Mouse (Mus musculus) heart, embryonic 11.5 days (tissue): Measurements from ENCODE around the gene Slx4ip. TPM values are rescaled to one million over a fixed set of nuclear protein-coding genes. Genes with fewer than 3 reads are reported as not detected.
"Not testable (repeated sequence)": the region's sequence is repeated elsewhere in the genome, so short reads cannot be mapped to it uniquely, and the experiment has no call there.

Source experiments
- ATAC-seq: fragments of 200-750 bp; cut with Nextera tagmentation; replicated peaks from 2 replicates; pipeline ENCODE4 v1.8.0; 2017; ENCODE audit warnings: moderate library complexity; ENCODE audit not compliant: insufficient number of reproducible peaks, low FRiP score, low TSS enrichment
- H3K27ac ChIP-seq: fragments of 300-500 bp; sonication (generic); 2 replicates; pipeline ENCODE4 v1.5.1; 2014; ENCODE audit warnings: mild to moderate bottlenecking, low read depth, low read length
- H3K27me3 ChIP-seq: fragments of 300-500 bp; sonication (generic); 2 replicates; pipeline ENCODE4 v1.6.1; 2014; ENCODE audit warnings: mild to moderate bottlenecking, low read length, mixed read lengths; ENCODE audit not compliant: control insufficient read depth, insufficient read depth
- H3K36me3 ChIP-seq: fragments of 300-500 bp; sonication (generic); 2 replicates; pipeline ENCODE4 v1.6.1; 2014; ENCODE audit warnings: mild to moderate bottlenecking, low read length, moderate library complexity, mixed read lengths; ENCODE audit not compliant: control insufficient read depth, insufficient read depth
- H3K4me1 ChIP-seq: fragments of 300-500 bp; sonication (generic); 2 replicates; pipeline ENCODE4 v1.6.1; 2014; ENCODE audit warnings: low read length; ENCODE audit not compliant: control insufficient read depth, insufficient read depth
- H3K4me2 ChIP-seq: fragments of 300-500 bp; sonication (generic); 2 replicates; pipeline ENCODE4 v1.6.1; 2014; ENCODE audit warnings: mild to moderate bottlenecking, moderate library complexity
- H3K4me3 ChIP-seq: fragments of 300-500 bp; sonication (generic); 2 replicates; pipeline ENCODE4 v1.5.1; 2014; ENCODE audit warnings: low read depth, low read length
- H3K9ac ChIP-seq: fragments of 300-500 bp; sonication (generic); 2 replicates; pipeline ENCODE4 v1.6.1; 2014; ENCODE audit warnings: mild to moderate bottlenecking, low read depth, low read length, moderate library complexity
- H3K9me3 ChIP-seq: fragments of 300-500 bp; sonication (generic); replicated peaks from 2 replicates; pipeline ENCODE4 v1.6.1; 2016; ENCODE audit warnings: low read length; ENCODE audit not compliant: control insufficient read depth
- WGBS: fragments of 180-500 bp; shearing (Covaris S2); extraction: QIAGEN DNeasy Blood & Tissue Kit; methylation state at CpG from one replicate; pipeline ENCODE4 v1.1.7; 2014; ENCODE audit not compliant: insufficient replicate concordance; 5-methylcytosine and 5-hydroxymethylcytosine counted together
- polyA plus RNA-seq: library from polyadenylated mRNA; unstranded; fragments of >200 nt; fragmentation: Nextera tagmentation; extraction: Ambion mirVana; gene quantifications from 2 replicates; pipeline ENCODE4 v1.2.1, GENCODE M21; 2014

Gene Slx4ip
- 4.6 and 5.9 TPM in 2 replicates for polyA plus RNA-seq

DNA sequence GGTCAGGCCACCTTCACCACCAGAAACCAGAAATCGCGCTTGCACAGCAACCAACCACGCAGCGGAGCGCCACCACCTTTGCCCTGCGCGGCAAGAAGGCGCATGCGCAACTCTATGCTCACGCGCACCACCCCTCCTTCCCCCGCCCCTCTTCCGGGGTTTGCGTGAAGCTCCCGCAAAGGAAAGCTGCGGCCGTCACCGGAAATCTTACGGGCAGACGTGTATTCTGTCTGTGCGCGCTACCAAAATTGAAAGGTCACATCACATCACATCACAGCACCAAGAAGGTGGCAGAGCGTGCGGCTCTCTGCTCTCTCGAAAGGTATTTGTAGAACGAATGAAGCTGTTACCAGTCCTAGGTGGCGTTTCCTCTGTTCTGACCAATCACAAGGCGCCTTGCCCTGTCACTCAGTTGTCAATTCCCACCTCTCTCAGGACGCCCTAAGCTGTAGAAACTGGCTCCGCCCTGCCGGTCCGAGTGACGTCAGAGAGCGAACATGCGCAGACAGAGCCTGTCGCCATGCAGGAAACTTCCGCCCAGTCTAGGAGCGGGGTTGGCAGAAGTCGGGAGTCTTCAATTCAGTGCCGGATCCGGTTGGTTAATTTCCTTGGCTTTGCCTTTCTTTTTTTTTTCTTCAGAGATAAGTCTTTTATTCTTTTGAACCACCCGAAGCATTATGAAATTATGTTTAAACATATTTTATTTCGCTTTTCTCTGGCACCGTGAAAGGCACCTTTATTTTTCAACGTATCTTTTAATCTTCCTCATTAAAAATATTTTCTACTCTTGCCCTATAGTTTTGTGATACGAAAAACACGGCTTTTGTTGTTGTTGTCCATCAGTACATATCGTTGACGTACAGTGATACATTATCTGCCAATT lies at the start of gene Slx4ip, which contains the start of the genes AL731706.1 and Mkks:
Gene Slx4ip (plus strand): TSS at position 151 of the 883 bp plus-strand sequence.
Gene AL731706.1 (minus strand): TSS at position 322 of the 883 bp plus-strand sequence.
Gene Mkks (minus strand): TSS at position 322 of the 883 bp plus-strand sequence.
- Histone ChIP-seq H3K36me3 (no peaks in the 10 kb centered on the region), H3K9me3 (no peaks in the 10 kb centered on the region), H3K9ac (peak within 1 kb of the TSS; percentile 93), H3K4me2 (peak within 1 kb of the TSS; percentile 64), H3K4me1 (no peaks in the 10 kb centered on the region; the same call in 1 of the 2 replicates), H3K27me3 (no peaks in the 10 kb centered on the region), H3K27ac (peak within 1 kb of the TSS; percentile 92), H3K4me3 (peak within 1 kb of the TSS; percentile 82)
- under 1% methylated on average over 49 of the region's 49 CpGs for WGBS
- ATAC-seq, result peak; percentile 98

DNA sequence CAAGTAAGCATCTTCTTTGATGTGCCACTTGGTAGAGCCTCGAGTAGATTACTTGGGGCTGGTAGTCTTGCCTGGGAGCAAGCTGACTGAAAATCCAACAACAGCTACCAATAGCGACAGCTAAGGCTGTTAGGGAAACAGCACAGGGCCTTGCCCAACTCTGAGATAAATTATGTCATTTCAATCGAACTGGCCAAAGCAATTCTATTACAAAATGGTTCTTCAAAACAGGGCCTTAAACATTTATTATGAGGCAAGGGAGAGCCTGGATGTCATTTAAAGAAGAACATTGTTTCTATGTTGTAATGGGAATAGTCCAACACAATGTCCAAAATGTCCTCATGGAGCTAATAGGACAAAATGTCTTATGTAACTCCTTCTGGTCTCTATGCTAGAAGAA lies 40.7 kb upstream of the Slx4ip start:
- Histone ChIP-seq H3K27me3 (no peaks in the 10 kb centered on the region), H3K4me1 (no peaks in the 10 kb centered on the region), H3K4me3 (no peak overlapping the region), H3K36me3 (no peaks in the 10 kb centered on the region), H3K27ac (no peak overlapping the region), H3K9me3 (no peaks in the 10 kb centered on the region), H3K9ac (no peak overlapping the region), H3K4me2 (no peak overlapping the region)
- no peak for ATAC-seq
- 59% methylated on average over 3 of the region's 3 CpGs for WGBS

DNA sequence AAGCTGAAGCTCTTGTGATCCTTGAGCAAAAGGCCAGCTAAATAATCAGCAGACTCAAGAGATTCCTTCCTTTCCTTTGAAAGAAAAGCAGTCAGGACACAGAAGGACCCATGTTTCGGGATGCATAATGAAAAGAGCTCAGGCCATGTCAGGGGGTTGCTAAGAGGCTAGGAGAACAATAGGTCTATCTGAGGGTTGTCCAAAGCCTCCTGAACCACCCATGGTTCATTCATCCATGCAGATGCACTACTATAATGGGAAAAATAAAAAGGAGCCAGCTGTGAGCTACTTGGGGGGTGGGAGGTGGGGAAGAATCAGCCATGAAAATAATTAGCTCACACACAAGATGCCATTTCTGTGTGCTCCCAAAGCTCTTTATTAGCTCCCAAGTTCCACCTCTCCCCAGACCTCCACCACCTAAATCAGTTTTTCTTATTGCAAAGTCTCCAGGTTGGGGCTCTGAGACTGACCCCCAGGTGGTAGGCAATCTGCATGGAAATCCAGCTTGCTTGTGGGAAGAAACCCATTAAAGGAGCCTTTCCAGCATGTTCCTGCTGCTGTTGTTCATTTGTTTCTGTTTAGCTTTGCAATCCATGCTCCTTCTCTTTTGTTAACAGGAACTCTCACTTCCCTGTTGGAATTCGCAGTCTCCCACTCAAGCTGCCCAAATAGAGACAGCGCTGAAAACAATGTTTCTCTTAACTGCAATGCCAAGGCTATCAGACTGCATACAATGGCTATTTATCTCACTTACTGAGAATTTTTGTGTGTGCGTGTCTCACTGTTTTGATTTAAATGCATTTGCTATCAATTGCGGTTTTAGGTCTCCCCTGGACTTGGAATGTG lies 36.3 kb upstream of the Slx4ip start:
- H3K4me3 ChIP-seq, result no peak overlapping the region
- ATAC-seq, result no peak
- H3K9ac ChIP-seq, result no peak overlapping the region
- no peaks in the 10 kb centered on the region for H3K36me3 ChIP-seq
- no peak overlapping the region for H3K27ac ChIP-seq
- H3K4me1 ChIP-seq, result no peaks in the 10 kb centered on the region
- H3K27me3 ChIP-seq, result no peaks in the 10 kb centered on the region
- no peaks in the 10 kb centered on the region for H3K9me3 ChIP-seq
- no peak overlapping the region for H3K4me2 ChIP-seq
- WGBS, result 49% methylated on average over 5 of the region's 5 CpGs

DNA sequence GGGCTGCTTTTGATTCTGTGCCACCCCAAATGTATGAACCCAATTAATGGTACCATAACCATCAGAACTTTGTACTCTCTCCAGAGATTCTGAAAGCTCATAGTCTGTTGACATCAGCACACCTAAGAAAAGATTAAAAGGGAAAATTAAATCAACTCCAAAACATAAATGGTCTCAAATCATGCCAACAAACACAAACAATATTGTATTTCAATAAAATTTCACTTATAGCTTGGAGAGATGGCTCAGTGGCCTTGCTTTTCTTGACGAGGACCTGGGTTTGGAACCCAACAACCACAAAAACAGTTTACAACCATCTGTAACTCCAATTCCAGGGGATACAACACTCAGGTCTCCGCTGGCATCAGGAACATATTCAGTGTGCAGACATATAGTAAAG lies 5.4 kb upstream of the Slx4ip start, which contains the start of gene AL731706.2:
Gene AL731706.2 (minus strand): TSS at position 101 of the 400 bp plus-strand sequence.
- ATAC-seq, result no peak
- Histone ChIP-seq H3K4me2 (no peak within 1 kb of the TSS), H3K36me3 (peaks cover 12% of the 10 kb centered on the region), H3K4me3 (no peak within 1 kb of the TSS), H3K27ac (no peak within 1 kb of the TSS), H3K9me3 (no peaks in the 10 kb centered on the region), H3K27me3 (no peaks in the 10 kb centered on the region), H3K4me1 (no peaks in the 10 kb centered on the region), H3K9ac (no peak within 1 kb of the TSS)
- WGBS, result 95% methylated on average over 2 of the region's 2 CpGs

DNA sequence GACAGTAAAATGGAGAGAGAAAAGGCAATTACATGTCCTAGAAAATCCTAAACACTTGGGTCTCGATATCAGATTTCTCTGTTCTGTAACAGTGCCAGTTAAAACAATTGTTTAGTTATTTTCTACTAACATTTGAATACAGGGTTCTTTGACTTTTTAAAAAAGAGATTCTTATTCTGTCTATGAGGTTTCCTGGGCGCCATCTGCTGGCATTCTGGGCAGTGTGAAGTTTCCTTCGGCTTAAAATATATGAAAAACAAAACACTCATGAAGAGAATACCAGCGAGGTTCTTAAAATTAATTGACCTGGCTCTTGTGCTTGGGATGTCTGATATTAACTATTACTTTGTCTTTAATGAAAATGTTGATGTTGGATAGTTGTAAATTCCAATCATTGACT lies 4.2 kb upstream of the Slx4ip start:
- H3K27me3 ChIP-seq, result no peaks in the 10 kb centered on the region
- no peak overlapping the region for H3K4me3 ChIP-seq
- H3K27ac ChIP-seq, result no peak overlapping the region
- peaks cover 5% of the 10 kb centered on the region for H3K36me3 ChIP-seq
- H3K4me2 ChIP-seq, result no peak overlapping the region
- H3K4me1 ChIP-seq, result no peaks in the 10 kb centered on the region
- no peak overlapping the region for H3K9ac ChIP-seq
- 73% methylated on average over 4 of the region's 4 CpGs for whole genome bisulfite sequencing
- no peak for ATAC-seq
- H3K9me3 ChIP-seq, result no peaks in the 10 kb centered on the region

DNA sequence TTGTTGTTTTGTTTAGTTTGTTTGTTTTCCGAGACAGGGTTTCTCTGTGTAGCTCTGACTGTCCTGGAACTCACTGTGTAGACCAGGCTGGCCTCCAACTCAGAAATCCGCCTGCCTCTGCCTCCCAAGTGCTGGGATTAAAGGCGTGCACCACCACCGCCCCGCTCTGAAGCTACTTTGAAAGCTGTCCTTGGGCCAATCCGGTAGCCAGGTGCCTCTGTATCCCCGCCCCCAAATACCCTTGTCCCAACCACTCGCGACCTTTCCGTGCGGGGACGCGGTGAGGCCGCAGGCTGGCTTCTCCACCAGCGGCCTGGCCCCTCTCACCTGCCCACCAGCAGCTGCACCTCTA lies 326 bp upstream of the Slx4ip start:
- not testable (repeated sequence) for H3K4me1 ChIP-seq, H3K36me3 ChIP-seq, H3K9me3 ChIP-seq, H3K27me3 ChIP-seq
- Histone ChIP-seq H3K4me3 (peak overlapping the region; percentile 82), H3K9ac (peak overlapping the region; percentile 93), H3K4me2 (peak overlapping the region; percentile 60), H3K27ac (peak overlapping the region; percentile 92)
- 4% methylated on average over 15 of the region's 15 CpGs for WGBS
- ATAC-seq, result peak; percentile 77

DNA sequence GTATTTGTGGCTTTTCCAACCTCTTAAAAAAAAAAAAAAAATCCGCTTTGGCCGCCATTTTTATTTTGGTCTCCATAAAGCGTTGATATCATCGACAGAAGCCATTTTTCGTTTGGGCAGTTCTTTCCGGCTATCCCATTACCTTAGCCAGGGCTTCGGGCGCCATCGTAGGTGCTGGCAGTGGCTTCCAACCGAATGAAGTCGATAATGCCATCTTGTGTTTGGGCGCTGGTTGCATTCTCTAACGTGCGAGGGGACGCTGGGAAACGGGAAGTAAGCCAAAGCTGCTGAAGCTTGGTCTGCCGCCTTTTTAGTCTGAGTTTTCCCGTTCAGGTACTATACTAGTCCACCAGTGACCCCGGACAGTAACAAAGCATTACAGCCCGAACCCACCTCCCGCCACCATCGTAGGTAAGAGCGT lies 943 bp downstream of the Slx4ip start:
- Histone ChIP-seq H3K27ac (peak overlapping the region; percentile 62), H3K4me2 (peak overlapping the region; percentile 64), H3K9me3 (no peaks in the 10 kb centered on the region), H3K4me3 (peak overlapping the region; percentile 82), H3K9ac (peak overlapping the region; percentile 65), H3K27me3 (no peaks in the 10 kb centered on the region), H3K4me1 (no peaks in the 10 kb centered on the region; the same call in 1 of the 2 replicates), H3K36me3 (no peaks in the 10 kb centered on the region)
- WGBS, result under 1% methylated on average over 23 of the region's 23 CpGs
- ATAC-seq, result peak; percentile 81

DNA sequence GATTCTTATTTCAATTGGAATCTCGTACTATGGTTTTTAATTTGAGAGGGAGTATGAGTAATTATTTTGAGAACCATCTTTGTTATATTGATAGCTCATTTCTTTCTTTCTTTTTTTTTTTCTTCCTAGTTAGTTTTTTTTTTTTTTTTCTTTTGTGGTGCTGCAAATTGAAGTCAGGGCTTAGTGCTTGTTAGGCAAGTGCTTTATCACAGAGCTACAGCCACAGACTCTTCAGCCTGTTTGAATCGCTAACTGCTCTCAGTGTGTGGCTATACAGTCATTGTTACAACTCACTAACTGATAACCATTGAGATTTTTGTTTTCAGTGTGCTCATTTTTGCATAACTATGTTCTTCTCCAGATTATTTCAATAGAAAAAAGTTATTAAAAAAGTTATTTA lies 3.5 kb downstream of the Slx4ip start:
- Histone ChIP-seq H3K4me3 (no peak overlapping the region), H3K27me3 (no peaks in the 10 kb centered on the region), H3K36me3 (no peaks in the 10 kb centered on the region), H3K27ac (no peak overlapping the region), H3K4me2 (no peak overlapping the region), H3K9ac (no peak overlapping the region), H3K9me3 (no peaks in the 10 kb centered on the region), H3K4me1 (no peaks in the 10 kb centered on the region; the same call in 1 of the 2 replicates)
- ATAC-seq, result no peak
- WGBS, result 78% methylated on average over 2 of the region's 2 CpGs
